Mouse (Mus musculus): Measurements from ENCODE around the gene Tecpr1.

DNA sequence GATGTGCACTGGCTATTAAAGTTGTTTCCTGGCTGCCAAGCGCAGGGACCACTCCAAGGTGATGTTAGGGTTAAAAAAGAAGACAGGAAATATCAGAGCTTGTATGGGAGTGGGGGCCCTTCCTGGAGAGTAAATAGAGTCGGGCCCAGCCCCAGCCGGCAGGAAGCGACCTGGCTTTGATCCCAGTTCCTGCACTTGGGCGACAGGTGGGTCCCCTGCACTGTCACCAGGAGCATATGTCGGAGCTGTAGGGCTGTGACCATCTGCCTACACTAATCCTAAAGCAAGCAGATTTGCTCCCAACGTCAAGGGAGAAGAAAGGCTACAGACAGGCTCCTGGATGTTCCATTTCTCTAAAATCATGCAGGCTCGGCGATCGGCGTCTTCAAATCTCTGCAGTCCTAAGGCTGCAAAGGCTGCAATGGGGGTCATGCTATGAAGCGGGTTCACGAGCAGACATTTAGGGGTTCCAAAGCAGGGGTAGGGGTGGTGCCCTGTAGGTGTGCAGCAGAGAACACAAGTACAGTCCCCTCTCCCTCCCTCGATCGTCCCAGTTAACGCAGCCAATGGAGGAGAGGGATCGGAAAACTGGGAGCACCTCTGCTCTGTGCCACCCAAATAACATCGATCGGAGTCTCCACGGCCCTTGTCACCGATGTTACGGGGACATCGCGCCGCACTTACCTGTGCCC lies 458 bp downstream of the Tecpr1 start:
- peak; percentile 30; the same call in 1 of the 2 replicates for TF ChIP-seq POLR2A (IDR thresholded peaks at IDR 0.05; ENCODE audit: low read depth, low read length)
- TF ChIP-seq CTCF (IDR thresholded peaks at IDR 0.05; ENCODE audit: extremely low read depth, insufficient read depth, insufficient read length, insufficient replicate concordance): no peak
